Mouse (Mus musculus): ENCODE measurements at regions not wholly inside any gene's neighbourhood (a gene's known extent, or its start where the extent isn't known, plus 50 kb on each side); places are given as distances from the start of the nearest gene placed in this dataset.
"Not testable (repeated sequence)": the region's sequence is repeated elsewhere in the genome, so short reads cannot be mapped to it uniquely, and the experiment has no call there.

GRCm38 (mm10) chr1:17434064-17434463 is 711.6 kb downstream of the Crisp4 start:
- not testable (repeated sequence) for ATAC-seq; H3K9ac ChIP-seq; H3K9me3 ChIP-seq (replicated peaks); H3K27me3 ChIP-seq; H3K27ac ChIP-seq; H3K4me1 ChIP-seq; H3K36me3 ChIP-seq (ENCODE audit: poor library complexity, severe bottlenecking); H3K4me2 ChIP-seq; H3K4me3 ChIP-seq
- WGBS, result 80% methylated on average over 5 of the region's 5 CpGs

GRCm38 (mm10) chr1:17415958-17416357 is 729.7 kb downstream of the Crisp4 start:
- 9% methylated on average over 3 of the region's 3 CpGs for WGBS
- no peak overlapping the region for H3K4me3 ChIP-seq
- no peaks in the 10 kb centered on the region for H3K36me3 ChIP-seq (ENCODE audit: poor library complexity, severe bottlenecking)
- no peak overlapping the region for H3K9ac ChIP-seq
- no peaks in the 10 kb centered on the region for H3K4me1 ChIP-seq
- peak; percentile 63; the same call in 1 of the 2 replicates for ATAC-seq
- H3K27ac ChIP-seq, result no peak overlapping the region
- H3K27me3 ChIP-seq, result no peaks in the 10 kb centered on the region
- no peak overlapping the region for H3K4me2 ChIP-seq
- no peaks in the 10 kb centered on the region for H3K9me3 ChIP-seq (replicated peaks)

- 84% methylated on average over 9 of the region's 9 CpGs for WGBS
- H3K36me3 ChIP-seq (ENCODE audit: poor library complexity, severe bottlenecking), result no peaks in the 10 kb centered on the region
- H3K27me3 ChIP-seq, result no peaks in the 10 kb centered on the region
- no peaks in the 10 kb centered on the region for H3K9me3 ChIP-seq (replicated peaks)
- no peak overlapping the region for H3K4me2 ChIP-seq
- no peak overlapping the region for H3K4me3 ChIP-seq
- no peak overlapping the region for H3K27ac ChIP-seq
- no peak for ATAC-seq
- H3K9ac ChIP-seq, result no peak overlapping the region
- H3K4me1 ChIP-seq, result no peaks in the 10 kb centered on the region
Measured at GRCm38 (mm10) chr1:17394893-17395292, 750.8 kb downstream of the Crisp4 start.

GRCm38 (mm10) chr1:17392114-17392819 is 753.4 kb downstream of the Crisp4 start:
- Histone ChIP-seq H3K4me1 (no peaks in the 10 kb centered on the region), H3K27ac (no peak overlapping the region), H3K9ac (no peak overlapping the region), H3K4me3 (no peak overlapping the region), H3K4me2 (no peak overlapping the region), H3K36me3 (ENCODE audit: poor library complexity, severe bottlenecking) (no peaks in the 10 kb centered on the region), H3K27me3 (no peaks in the 10 kb centered on the region), H3K9me3 (replicated peaks) (no peaks in the 10 kb centered on the region)
- no peak for ATAC-seq
- 88% methylated on average over 2 of the region's 2 CpGs for WGBS

- H3K4me2 ChIP-seq, result no peak overlapping the region
- no peak for ATAC-seq
- no peaks in the 10 kb centered on the region for H3K36me3 ChIP-seq (ENCODE audit: poor library complexity, severe bottlenecking)
- H3K9me3 ChIP-seq (replicated peaks), result no peaks in the 10 kb centered on the region
- WGBS, result 78% methylated on average over 2 of the region's 2 CpGs
- no peak overlapping the region for H3K9ac ChIP-seq
- no peak overlapping the region for H3K4me3 ChIP-seq
- H3K27ac ChIP-seq, result no peak overlapping the region
- H3K27me3 ChIP-seq, result no peaks in the 10 kb centered on the region
- no peaks in the 10 kb centered on the region for H3K4me1 ChIP-seq
Measured at GRCm38 (mm10) chr1:17377562-17377961, 768.1 kb downstream of the Crisp4 start.

GRCm38 (mm10) chr1:17348271-17348670 is 797.4 kb downstream of the Crisp4 start:
- 89% methylated on average over 1 of the region's 1 CpGs for WGBS
- Histone ChIP-seq H3K4me2 (no peak overlapping the region), H3K4me1 (no peaks in the 10 kb centered on the region), H3K36me3 (ENCODE audit: poor library complexity, severe bottlenecking) (no peaks in the 10 kb centered on the region), H3K9ac (no peak overlapping the region), H3K27me3 (no peaks in the 10 kb centered on the region), H3K9me3 (replicated peaks) (no peaks in the 10 kb centered on the region), H3K27ac (no peak overlapping the region), H3K4me3 (no peak overlapping the region)
- no peak for ATAC-seq

GRCm38 (mm10) chr1:17337827-17338226 is 807.9 kb downstream of the Crisp4 start:
- H3K27ac ChIP-seq, result no peak overlapping the region
- no peaks in the 10 kb centered on the region for H3K27me3 ChIP-seq
- H3K36me3 ChIP-seq (ENCODE audit: poor library complexity, severe bottlenecking), result no peaks in the 10 kb centered on the region
- no peak overlapping the region for H3K9ac ChIP-seq
- H3K4me2 ChIP-seq, result no peak overlapping the region
- no peak overlapping the region for H3K4me3 ChIP-seq
- ATAC-seq, result no peak
- H3K4me1 ChIP-seq, result no peaks in the 10 kb centered on the region
- no peaks in the 10 kb centered on the region for H3K9me3 ChIP-seq (replicated peaks)

- not testable (repeated sequence) for H3K4me3 ChIP-seq; H3K36me3 ChIP-seq (ENCODE audit: poor library complexity, severe bottlenecking); H3K27ac ChIP-seq; H3K9me3 ChIP-seq (replicated peaks); H3K4me2 ChIP-seq; H3K9ac ChIP-seq; ATAC-seq; H3K4me1 ChIP-seq; H3K27me3 ChIP-seq
- WGBS, result 92% methylated on average over 1 of the region's 1 CpGs
Measured at GRCm38 (mm10) chr1:17311392-17311791, 834.3 kb downstream of the Crisp4 start.

GRCm38 (mm10) chr1:17309928-17310327 is 835.8 kb downstream of the Crisp4 start:
- H3K9me3 ChIP-seq (replicated peaks); H3K27ac ChIP-seq; H3K36me3 ChIP-seq (ENCODE audit: poor library complexity, severe bottlenecking); H3K4me1 ChIP-seq; H3K4me3 ChIP-seq; H3K27me3 ChIP-seq; H3K9ac ChIP-seq; H3K4me2 ChIP-seq: not testable (repeated sequence)
- 0 out of 2 replicates have a peak, but pooled peaks have one; percentile 61 for ATAC-seq
